Mouse (Mus musculus) brain, adult 10 weeks (tissue): ENCODE measurements around the gene Snw1. TPM values are rescaled to one million over a fixed set of nuclear protein-coding genes. Genes with fewer than 3 reads are reported as not detected.

Experiments used
- polyA plus RNA-seq: library from polyadenylated mRNA; stranded (reverse); fragments of 350-450 nt; fragmentation: Illumina TruSeq; extraction: RNeasy Lipid Tissue Mini Kit (QIAGEN cat#74804); gene quantifications from one replicate; pipeline ENCODE4 v1.2.3, GENCODE M21; 2015; ENCODE audit warnings: low read depth, low replicate concordance

Snw1 gene
- 80.0 TPM for polyA plus RNA-seq

DNA sequence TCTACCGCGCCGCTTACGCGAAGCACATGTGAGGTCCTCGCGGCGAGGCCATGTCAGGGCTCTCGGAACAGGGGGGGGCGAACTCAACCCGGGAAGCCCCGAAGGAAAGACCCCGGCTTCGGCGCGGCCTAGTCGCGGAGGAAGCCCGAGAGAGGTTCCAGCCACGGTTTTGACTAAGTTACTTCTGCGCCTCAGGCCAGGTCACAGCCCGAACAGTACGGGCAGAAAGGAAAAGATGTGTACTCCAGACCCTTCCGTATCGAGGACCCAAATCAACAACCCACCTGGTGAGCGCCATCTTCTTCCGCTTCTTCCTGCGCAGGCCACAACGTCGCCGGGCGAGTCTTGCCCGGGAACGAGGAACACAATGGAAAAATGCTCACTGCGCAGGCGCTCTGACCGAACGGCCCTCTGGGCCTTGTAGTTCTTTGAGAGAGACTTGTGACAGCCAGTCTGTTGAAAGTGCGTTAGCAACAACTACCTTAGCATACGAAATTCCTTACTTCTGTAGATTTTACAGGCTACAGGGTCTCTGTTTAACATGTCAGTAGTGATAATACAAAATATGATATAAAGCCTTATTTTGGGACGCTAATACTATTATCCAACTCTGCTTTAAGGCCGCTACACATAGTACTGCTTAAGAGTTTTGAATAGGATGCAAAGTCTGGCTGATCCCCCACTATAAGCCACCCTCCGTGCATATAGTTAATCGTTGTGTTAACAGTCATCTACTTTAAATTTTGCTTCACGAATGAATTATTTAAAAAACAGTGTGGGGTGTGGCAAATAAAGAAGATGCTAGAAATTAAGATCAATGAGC, at the start of gene Snw1:
Gene Snw1 (minus strand): TSS at position 311 of the 823 bp plus-strand sequence.

DNA sequence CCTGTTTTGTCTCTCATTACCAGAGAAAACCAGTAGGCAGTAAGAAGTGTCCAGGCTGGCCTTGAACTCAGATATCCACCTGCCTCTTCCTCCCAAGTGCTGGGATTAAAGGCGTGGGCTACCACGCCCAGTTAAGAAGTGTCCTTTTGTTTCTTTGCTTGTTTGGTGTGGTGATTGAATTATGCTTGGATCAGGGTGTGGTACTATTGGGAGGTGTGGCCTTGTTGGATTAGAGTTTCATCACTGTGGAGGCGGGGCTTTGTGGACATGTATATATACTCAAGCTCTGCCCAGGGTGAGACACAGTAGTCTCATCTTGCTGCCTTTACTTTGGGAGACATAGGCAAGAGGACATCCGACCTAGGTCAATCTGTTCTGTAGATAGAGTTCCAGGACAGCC, 41.9 kb upstream of the Snw1 start, which contains the start of gene Gm8300:
Gene Gm8300 (plus strand): TSS at position 301 of the 400 bp plus-strand sequence.

DNA sequence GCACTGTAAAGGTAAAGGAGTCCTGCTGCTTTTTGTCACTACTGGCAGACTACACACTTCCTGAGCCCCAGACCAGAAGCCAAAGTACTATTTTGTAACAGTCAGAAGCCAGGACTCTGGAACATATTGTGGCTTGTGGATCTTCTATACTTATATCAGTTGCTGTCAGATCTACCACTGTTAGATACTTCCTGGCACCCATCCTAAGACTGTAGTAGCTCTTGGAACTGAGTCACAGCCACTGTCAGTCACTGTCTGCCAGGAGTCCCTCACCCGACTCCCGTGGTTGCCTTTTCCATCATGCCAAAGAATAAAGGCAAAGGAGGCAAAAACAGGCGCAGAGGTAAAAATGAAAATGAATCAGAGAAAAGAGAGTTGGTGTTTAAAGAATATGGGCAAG, 22.3 kb upstream of the Snw1 start, which contains the start of gene Gm5788:
Gene Gm5788 (plus strand): TSS at position 301 of the 400 bp plus-strand sequence.

GRCm38 (mm10) chr12:87443700-87444122, 28.4 kb downstream of the Snw1 start, which contains the start of the genes Slirp and Alkbh1:
Gene Slirp (plus strand): TSS chr12:87443896.
Gene Alkbh1 (minus strand): TSS chr12:87444017.

Other genes with a start within 250 kb of the Snw1 start
- 1.4 TPM for gene Noxred1, start 233.5 kb downstream of the Snw1 start, polyA plus RNA-seq
- gene Vipas39, start 206.0 kb downstream of the Snw1 start, polyA plus RNA-seq: 59.1 TPM
- gene Ahsa1, start 205.8 kb downstream of the Snw1 start, polyA plus RNA-seq: 241 TPM
- gene Ism2, start 172.6 kb downstream of the Snw1 start, polyA plus RNA-seq: not detected
- gene Sptlc2, start 83.9 kb downstream of the Snw1 start, polyA plus RNA-seq: 29.7 TPM
- gene Slirp, start 28.4 kb downstream of the Snw1 start, polyA plus RNA-seq: 118 TPM
- gene Alkbh1, start 28.3 kb downstream of the Snw1 start, polyA plus RNA-seq: 17.2 TPM
- not detected for gene Gm5788, start 22.4 kb upstream of the Snw1 start, polyA plus RNA-seq
- not detected for gene Gm8300, start 42.0 kb upstream of the Snw1 start, polyA plus RNA-seq
- gene Oog1, start 130.4 kb upstream of the Snw1 start, polyA plus RNA-seq: not detected
- not detected for gene Gm4027, start 146.6 kb upstream of the Snw1 start, polyA plus RNA-seq
- not detected for gene Gm16381, start 172.3 kb upstream of the Snw1 start, polyA plus RNA-seq